Mouse (Mus musculus) stomach, postnatal 0 days (tissue): Measurements from ENCODE around the gene Agk. TPM values are rescaled to one million over a fixed set of nuclear protein-coding genes. Genes with fewer than 3 reads are reported as not detected.

Experiments
- ATAC-seq: fragments of 200-750 bp; cut with Nextera tagmentation; 2 replicates; pipeline ENCODE4 v1.8.0; 2017; ENCODE audit not compliant: low FRiP score, low TSS enrichment
- DNase-seq: peaks from one replicate; pipeline ENCODE4 v3.0.0-alpha.2; 2016; ENCODE audit warnings: low spot score
- H3K27ac ChIP-seq: fragments of 300-500 bp; sonication (generic); replicated peaks from 2 replicates; pipeline ENCODE4 v1.5.1; 2014; ENCODE audit warnings: mild to moderate bottlenecking, control low read depth
- H3K27me3 ChIP-seq: fragments of 300-500 bp; sonication (generic); 2 replicates; pipeline ENCODE4 v1.6.1; 2014; ENCODE audit warnings: low read length; ENCODE audit not compliant: control insufficient read depth, insufficient read depth
- H3K36me3 ChIP-seq: fragments of 300-500 bp; sonication (generic); 2 replicates; pipeline ENCODE4 v1.6.1; 2014; ENCODE audit warnings: low read length, mixed read lengths; ENCODE audit not compliant: control insufficient read depth, insufficient read depth
- H3K4me1 ChIP-seq: fragments of 300-500 bp; sonication (generic); replicated peaks from 2 replicates; pipeline ENCODE4 v1.6.1; 2014; ENCODE audit warnings: antibody characterized with exemption; ENCODE audit not compliant: control insufficient read depth, insufficient read depth
- H3K4me2 ChIP-seq: fragments of 300-500 bp; sonication (generic); replicated peaks from 2 replicates; pipeline ENCODE4 v1.6.1; 2014; ENCODE audit warnings: low read depth, mild to moderate bottlenecking, control low read depth, moderate library complexity
- H3K4me3 ChIP-seq: fragments of 300-500 bp; sonication (generic); 2 replicates; pipeline ENCODE4 v1.5.1; 2014; ENCODE audit warnings: low read depth, low read length, control low read depth
- H3K9ac ChIP-seq: fragments of 300-500 bp; sonication (generic); 2 replicates; pipeline ENCODE4 v1.6.1; 2014; ENCODE audit warnings: mild to moderate bottlenecking, low read length, control low read depth, mixed read lengths
- H3K9me3 ChIP-seq: fragments of 300-500 bp; sonication (generic); 2 replicates; pipeline ENCODE4 v1.6.1; 2016; ENCODE audit warnings: low read length; ENCODE audit not compliant: control insufficient read depth
- CTCF ChIP-seq: IDR thresholded peaks from 2 replicates; pipeline ENCODE4 v1.5.1; 2016; ENCODE audit warnings: antibody characterized with exemption, low read depth, mild to moderate bottlenecking, moderate library complexity
- EP300 ChIP-seq: optimal IDR thresholded peaks from 2 replicates; pipeline ENCODE3; 2016; ENCODE audit warnings: antibody characterized with exemption
- WGBS: fragments of 180-500 bp; shearing (Covaris S2); extraction: QIAGEN DNeasy Blood & Tissue Kit; methylation state at CpG from one replicate; pipeline ENCODE4 v1.1.7; 2014; 5-methylcytosine and 5-hydroxymethylcytosine counted together
- polyA plus RNA-seq: library from polyadenylated mRNA; unstranded; fragments of >200 nt; fragmentation: Nextera tagmentation; extraction: Ambion mirVana; gene quantifications from 2 replicates; pipeline ENCODE4 v1.2.1, GENCODE M21; 2015

Gene Agk
- polyA plus RNA-seq, 1 experiment from 2014 or later = 15.7 TPM

- Histone ChIP-seq H3K4me2 (no peak overlapping the region), H3K9ac (no peak overlapping the region), H3K27ac (no peak overlapping the region), H3K27me3 (no peaks in the 10 kb centered on the region), H3K4me3 (no peak overlapping the region), H3K36me3 (no peaks in the 10 kb centered on the region; the same call in 1 of the 2 replicates), H3K4me1 (no peaks in the 10 kb centered on the region), H3K9me3 (no peaks in the 10 kb centered on the region)
- WGBS = 77% methylated on average over 5 of the region's 5 CpGs
- ATAC-seq (no peak), DNase-seq (no peak)
- no peak for TF ChIP-seq CTCF
- no peak for TF ChIP-seq EP300
Observed at GRCm38 (mm10) chr6:40415799-40416198, 90.8 kb downstream of the Agk start.

GRCm38 (mm10) chr6:40418386-40418785 is 93.4 kb downstream of the Agk start:
- H3K27me3 ChIP-seq = no peaks in the 10 kb centered on the region
- H3K36me3 ChIP-seq = no peaks in the 10 kb centered on the region
- no peak overlapping the region for H3K4me3 ChIP-seq
- no peaks in the 10 kb centered on the region for H3K9me3 ChIP-seq
- no peak overlapping the region for H3K27ac ChIP-seq
- 95% methylated on average over 4 of the region's 4 CpGs for WGBS
- H3K4me2 ChIP-seq = no peak overlapping the region
- ATAC-seq (no peak), DNase-seq (no peak)
- H3K9ac ChIP-seq = no peak overlapping the region
- TF ChIP-seq EP300 (no peak), CTCF (no peak)
- no peaks in the 10 kb centered on the region for H3K4me1 ChIP-seq

- Histone ChIP-seq H3K4me2 (no peak overlapping the region), H3K9me3 (no peaks in the 10 kb centered on the region), H3K4me1 (no peaks in the 10 kb centered on the region), H3K27me3 (no peaks in the 10 kb centered on the region), H3K36me3 (no peaks in the 10 kb centered on the region), H3K9ac (no peak overlapping the region), H3K4me3 (no peak overlapping the region), H3K27ac (no peak overlapping the region)
- DNase-seq = no peak
- 93% methylated on average over 6 of the region's 6 CpGs for WGBS
- ATAC-seq = no peak
- TF ChIP-seq CTCF (no peak), EP300 (no peak)
Observed at GRCm38 (mm10) chr6:40421099-40421498, 96.1 kb downstream of the Agk start.

- H3K4me1 ChIP-seq = no peaks in the 10 kb centered on the region
- WGBS = 89% methylated on average over 1 of the region's 1 CpGs
- H3K27ac ChIP-seq = no peak overlapping the region
- no peak overlapping the region for H3K4me3 ChIP-seq
- H3K9me3 ChIP-seq = no peaks in the 10 kb centered on the region
- TF ChIP-seq EP300 (no peak), CTCF (no peak)
- H3K4me2 ChIP-seq = no peak overlapping the region
- H3K9ac ChIP-seq = no peak overlapping the region
- no peaks in the 10 kb centered on the region for H3K36me3 ChIP-seq
- no peaks in the 10 kb centered on the region for H3K27me3 ChIP-seq
- no peak for ATAC-seq
- DNase-seq = no peak
Observed at GRCm38 (mm10) chr6:40423013-40423412, 98.0 kb downstream of the Agk start.

GRCm38 (mm10) chr6:40423774-40424173 is 98.8 kb downstream of the Agk start:
- Histone ChIP-seq H3K27me3 (no peaks in the 10 kb centered on the region), H3K36me3 (no peaks in the 10 kb centered on the region), H3K4me2 (no peak overlapping the region), H3K4me1 (no peaks in the 10 kb centered on the region), H3K9me3 (no peaks in the 10 kb centered on the region), H3K4me3 (no peak overlapping the region), H3K27ac (no peak overlapping the region), H3K9ac (no peak overlapping the region)
- TF ChIP-seq CTCF = peak; percentile 78
- TF ChIP-seq EP300 = no peak
- ATAC-seq (no peak), DNase-seq (peak; percentile 67)
- WGBS = 53% methylated on average over 1 of the region's 1 CpGs

GRCm38 (mm10) chr6:40427441-40427840 is 102.5 kb downstream of the Agk start:
- no peak overlapping the region for H3K4me3 ChIP-seq
- no peaks in the 10 kb centered on the region for H3K4me1 ChIP-seq
- WGBS = 70% methylated on average over 7 of the region's 7 CpGs
- no peak for DNase-seq
- H3K9me3 ChIP-seq = no peaks in the 10 kb centered on the region
- H3K27me3 ChIP-seq = no peaks in the 10 kb centered on the region
- H3K27ac ChIP-seq = no peak overlapping the region
- TF ChIP-seq CTCF (no peak), EP300 (no peak)
- ATAC-seq = no peak
- H3K36me3 ChIP-seq = no peaks in the 10 kb centered on the region
- no peak overlapping the region for H3K9ac ChIP-seq
- no peak overlapping the region for H3K4me2 ChIP-seq
